In the genomic region with DNA sequence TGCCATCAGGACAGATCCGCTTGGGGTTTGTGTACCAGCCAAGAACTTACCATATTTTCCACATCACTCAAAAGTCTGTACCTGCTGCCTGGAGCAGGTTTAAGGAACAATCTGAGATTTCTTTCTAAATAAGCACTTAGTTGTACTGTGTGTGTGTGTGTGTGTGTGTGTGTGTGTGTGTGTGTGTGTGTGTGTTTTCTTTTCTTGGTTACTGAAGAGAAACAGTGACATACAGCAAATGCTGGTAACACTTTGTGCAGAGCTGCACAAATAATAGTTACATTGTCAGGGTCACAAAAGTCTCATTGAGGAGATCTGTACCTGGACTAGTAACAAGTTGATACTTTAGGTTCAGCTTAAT, we compare ENCODE assay signal across 15 mouse cellular contexts.
DNase-seq lines count a peak whose midpoint lies in the region; ATAC-seq lines count a peak whose summit lies in the region.
"Had no signal": no experiment of that assay in that cellular context is flagged by ENCODE, and none has a peak within 500 bp of the region (broad histone marks: within the 10 kb centered on the region; RNA-seq: fewer than 3 reads in every experiment).

No protein-coding gene starts in this region.

- H3K27me3 ChIP-seq in limb, embryonic 12.5 days: no peaks in the 10 kb centered on the region
- no peaks in the 10 kb centered on the region for H3K27me3 ChIP-seq in limb, embryonic 10.5 days (ENCODE audit: low read depth, poor library complexity, severe bottlenecking)
- H3K27me3 ChIP-seq in hindbrain, embryonic 12.5 days: no peaks in the 10 kb centered on the region
- no peaks in the 10 kb centered on the region for H3K27me3 ChIP-seq in midbrain, embryonic 13.5 days
- H3K27me3 ChIP-seq: embryonic facial prominence, embryonic 12.5 days; liver, embryonic 13.5 days had no signal

- H3K9me3 ChIP-seq in limb, embryonic 12.5 days: no peaks in the 10 kb centered on the region
- no peaks in the 10 kb centered on the region for H3K9me3 ChIP-seq in limb, embryonic 10.5 days (replicated peaks)
- H3K9me3 ChIP-seq in hindbrain, embryonic 12.5 days (replicated peaks): no peaks in the 10 kb centered on the region
- H3K9me3 ChIP-seq in midbrain, embryonic 13.5 days: no peaks in the 10 kb centered on the region
- H3K9me3 ChIP-seq: embryonic facial prominence, embryonic 12.5 days; liver, embryonic 13.5 days had no signal

- DNase-seq in limb, embryonic 10.5 days (ENCODE audit: low spot score): no peak
- no peak for DNase-seq in adrenal gland, adult 8-10 months
- DNase-seq in heart, postnatal 36 days: no peak
- no peak for DNase-seq in right cerebral cortex, postnatal 25 days
- DNase-seq: kidney, postnatal 25 days; liver, embryonic 13.5 days; lung, postnatal 10 days; spleen, adult 18-20 months had no signal

- ATAC-seq in limb, embryonic 12.5 days (ENCODE audit: insufficient number of reproducible peaks, insufficient read depth, low FRiP score, low TSS enrichment, low read depth): no peak
- no peak for ATAC-seq in hindbrain, embryonic 12.5 days (ENCODE audit: low FRiP score)
- ATAC-seq in midbrain, embryonic 13.5 days: no peak; the same call in 1 of the 2 replicates
- no peak for ATAC-seq in megakaryocyte progenitor cell, adult 5-6 weeks (replicated peaks; ENCODE audit: poor library complexity)
- ATAC-seq: activated CD4-positive, CD25-positive, alpha-beta regulatory T cell, adult 4 months; intestine, postnatal 0 days had no signal

- H3K27ac ChIP-seq in limb, embryonic 12.5 days: peak overlapping the region; percentile 23; the same call in 1 of the 2 replicates
- no peak overlapping the region for H3K27ac ChIP-seq in limb, embryonic 10.5 days
- 0 out of 2 replicates have a peak overlapping the region, but pooled peaks have one; percentile 14 for H3K27ac ChIP-seq in hindbrain, embryonic 12.5 days
- H3K27ac ChIP-seq in midbrain, embryonic 13.5 days: peak overlapping the region; percentile 68
- H3K27ac ChIP-seq: embryonic facial prominence, embryonic 12.5 days; liver, embryonic 13.5 days had no signal

- H3K36me3 ChIP-seq in limb, embryonic 12.5 days: no peaks in the 10 kb centered on the region
- no peaks in the 10 kb centered on the region for H3K36me3 ChIP-seq in limb, embryonic 10.5 days
- H3K36me3 ChIP-seq in hindbrain, embryonic 12.5 days: no peaks in the 10 kb centered on the region
- no peaks in the 10 kb centered on the region for H3K36me3 ChIP-seq in midbrain, embryonic 13.5 days
- H3K36me3 ChIP-seq: embryonic facial prominence, embryonic 12.5 days; liver, embryonic 13.5 days had no signal

- H3K4me2 ChIP-seq in limb, embryonic 12.5 days: no peak overlapping the region
- H3K4me2 ChIP-seq in hindbrain, embryonic 12.5 days (replicated peaks): peak overlapping the region; percentile 39
- H3K4me2 ChIP-seq in midbrain, embryonic 13.5 days (replicated peaks): peak overlapping the region; percentile 45
- H3K4me2 ChIP-seq: embryonic facial prominence, embryonic 12.5 days; liver, embryonic 13.5 days had no signal

- intact Hi-C loops in heart, postnatal 36 days (cut with DNase I): no loop called here

- peaks cover 7% of the 10 kb centered on the region for H3K4me1 ChIP-seq in limb, embryonic 12.5 days (replicated peaks)
- 0 out of 2 replicates have a peak, but pooled peaks cover 4% of the 10 kb centered on the region for H3K4me1 ChIP-seq in limb, embryonic 10.5 days
- peaks cover 21% of the 10 kb centered on the region for H3K4me1 ChIP-seq in hindbrain, embryonic 12.5 days
- peaks cover 22% of the 10 kb centered on the region for H3K4me1 ChIP-seq in midbrain, embryonic 13.5 days (replicated peaks)
- H3K4me1 ChIP-seq: embryonic facial prominence, embryonic 12.5 days; liver, embryonic 13.5 days had no signal

- H3K4me3 ChIP-seq in limb, embryonic 12.5 days (replicated peaks): no peak overlapping the region
- H3K4me3 ChIP-seq in limb, embryonic 10.5 days: no peak overlapping the region
- 0 out of 2 replicates have a peak overlapping the region, but pooled peaks have one; percentile 2 for H3K4me3 ChIP-seq in hindbrain, embryonic 12.5 days
- 0 out of 2 replicates have a peak overlapping the region, but pooled peaks have one; percentile 6 for H3K4me3 ChIP-seq in midbrain, embryonic 13.5 days (replicated peaks)
- H3K4me3 ChIP-seq: embryonic facial prominence, embryonic 12.5 days; liver, embryonic 13.5 days had no signal

- H3K9ac ChIP-seq in limb, embryonic 12.5 days (replicated peaks): no peak overlapping the region
- H3K9ac ChIP-seq in hindbrain, embryonic 12.5 days: no peak overlapping the region
- H3K9ac ChIP-seq in midbrain, embryonic 13.5 days (replicated peaks): peak overlapping the region; percentile 56; the same call in 1 of the 2 replicates
- H3K9ac ChIP-seq: embryonic facial prominence, embryonic 12.5 days; liver, embryonic 13.5 days had no signal

- WGBS in limb, embryonic 12.5 days: 84% methylated on average over 1 of the region's 1 CpGs
- WGBS in limb, embryonic 10.5 days: 86% methylated on average over 1 of the region's 1 CpGs
- whole genome bisulfite sequencing in hindbrain, embryonic 12.5 days: 44% methylated on average over 1 of the region's 1 CpGs
- 45% methylated on average over 1 of the region's 1 CpGs for WGBS in midbrain, embryonic 13.5 days

Comparison
In these comparisons a context has a peak if more than half of its experiments do, and no peak if none do; other contexts are left out.
1. H3K4me3 ChIP-seq: peak in hindbrain, embryonic 12.5 days (single experiment) and midbrain, embryonic 13.5 days (single experiment); none in limb, embryonic 12.5 days (single experiment) and limb, embryonic 10.5 days (single experiment).